Mouse (Mus musculus) cerebellum, adult 2 months (tissue): ENCODE data around the gene Igdcc4.

Experiments used
- CTCF ChIP-seq: fragments of 200-500 bp; IDR thresholded peaks from 2 replicates; pipeline ENCODE4 v1.5.1; 2011; ENCODE audit warnings: low read depth, mild to moderate bottlenecking, control low read depth, low read length, moderate library complexity, borderline replicate concordance; ENCODE audit not compliant: insufficient read depth
- POLR2A ChIP-seq: fragments of 200-500 bp; IDR thresholded peaks from 2 replicates; pipeline ENCODE4 v1.6.1; 2011; ENCODE audit warnings: low read length, control low read depth, borderline replicate concordance; ENCODE audit not compliant: insufficient read depth

DNA sequence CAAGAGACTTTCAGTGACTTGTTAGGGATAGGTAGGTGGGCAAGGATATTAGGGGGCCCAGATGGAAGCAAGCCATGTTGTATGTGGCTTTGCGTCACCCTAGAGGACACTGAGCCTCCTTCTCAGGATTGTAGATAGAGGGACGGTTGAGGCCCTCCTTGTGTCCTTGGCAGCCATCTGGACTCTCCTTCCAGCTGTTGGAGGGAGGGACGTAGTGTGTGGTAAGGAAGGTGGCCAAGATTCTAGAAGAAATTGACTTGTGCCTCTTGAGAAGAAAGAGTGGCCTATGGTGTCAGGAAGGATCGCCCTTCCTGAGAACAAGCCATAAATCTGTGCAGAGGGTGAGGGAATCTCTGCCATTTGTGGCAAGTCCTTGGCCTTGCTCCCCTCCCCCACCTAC is 5.5 kb downstream of the Igdcc4 start:
- TF ChIP-seq CTCF (no peak), POLR2A (no peak)
